Mouse (Mus musculus) thymus, adult 18-20 months (tissue): ENCODE measurements around the gene Spink2.
"Not testable (repeated sequence)": the region's sequence is repeated elsewhere in the genome, so short reads cannot be mapped to it uniquely, and the experiment has no call there.

Experiments used
- DNase-seq, 2 experiments: peaks; one replicate each; pipeline ENCODE4 v3.0.0; 2022; ENCODE audit warnings: mixed read lengths in 2 of 2

Spink2 gene

DNA sequence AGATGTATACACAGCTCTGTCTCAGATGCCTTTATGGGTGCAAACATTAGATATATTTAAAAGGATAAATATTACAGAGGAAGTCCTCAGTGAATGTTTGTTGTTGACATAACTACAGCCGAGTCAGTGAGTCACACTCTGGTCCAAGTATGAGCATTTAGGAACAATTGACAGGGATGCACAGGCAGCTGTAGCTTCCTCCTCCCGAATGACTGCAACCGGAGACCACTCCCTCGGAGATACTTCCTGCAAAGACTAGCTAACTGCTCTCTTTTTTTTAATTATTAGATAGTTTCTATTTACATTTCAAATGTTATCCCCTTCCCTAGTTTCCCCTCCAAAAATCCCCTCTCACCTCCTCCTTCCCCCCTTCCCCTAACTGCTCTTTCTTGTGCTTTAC lies 18.0 kb downstream of the Spink2 start:
- DNase-seq: no peak

DNA sequence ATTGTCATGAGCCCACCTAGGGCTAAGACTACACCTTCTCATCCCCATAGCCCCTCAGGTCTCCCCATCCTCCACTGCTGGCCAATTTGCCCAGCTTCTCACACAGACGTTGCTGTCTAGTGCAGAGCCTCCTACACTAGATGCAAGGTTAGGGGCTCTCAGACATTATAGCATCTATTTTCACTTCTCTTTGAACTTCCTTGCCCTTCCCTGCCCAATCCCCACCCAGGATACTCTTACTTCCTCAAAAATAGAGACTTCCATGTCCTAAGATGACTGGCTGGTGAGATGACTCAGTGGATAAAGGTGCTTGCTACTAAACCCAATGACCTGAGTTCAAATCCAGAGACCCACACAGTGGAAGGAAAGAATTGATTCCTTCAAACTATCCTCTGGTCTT lies 19.6 kb downstream of the Spink2 start:
- DNase-seq: no peak

- no peak for DNase-seq
Measured at GRCm38 (mm10) chr5:77191106-77191505, 20.2 kb downstream of the Spink2 start.

DNA sequence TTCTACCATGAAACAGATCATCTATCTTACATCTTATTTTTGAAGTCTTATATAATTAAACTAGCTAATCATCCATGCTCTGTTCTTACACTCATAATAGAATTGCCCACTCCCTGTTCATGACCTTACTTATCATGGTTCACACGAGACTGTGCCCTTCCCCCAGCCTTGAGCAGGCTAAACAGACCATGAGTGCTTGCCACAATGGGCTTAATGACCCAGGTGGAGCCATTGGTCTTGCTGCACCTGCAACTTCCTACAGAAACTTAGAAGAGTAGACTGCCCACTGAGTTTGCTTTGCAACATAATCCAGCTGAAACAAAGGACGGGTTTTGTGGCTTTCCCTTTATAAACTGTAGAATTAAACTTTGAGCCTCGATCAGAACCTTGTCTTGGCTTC lies 22.5 kb downstream of the Spink2 start:
- no peak for DNase-seq

DNA sequence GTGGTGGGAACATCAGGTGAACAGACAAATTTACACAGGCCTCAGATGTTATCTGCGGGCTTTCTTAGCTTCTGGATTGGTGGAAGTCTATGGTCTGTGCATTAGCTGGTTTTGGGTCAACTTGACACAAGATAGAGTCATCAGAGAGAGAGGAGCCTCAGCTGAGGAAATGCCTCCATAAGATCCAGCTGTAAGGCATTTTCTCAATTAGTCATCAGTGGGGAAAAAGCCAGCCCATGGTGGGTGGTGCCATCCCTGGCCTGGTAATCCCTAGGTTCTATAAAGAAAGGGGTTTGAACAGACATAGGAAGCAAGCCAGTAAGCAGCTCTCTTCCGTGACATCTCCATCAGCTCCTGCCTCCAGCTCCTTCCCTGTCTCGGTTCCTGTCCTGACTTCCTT lies 25.9 kb downstream of the Spink2 start:
- no peak for DNase-seq

DNA sequence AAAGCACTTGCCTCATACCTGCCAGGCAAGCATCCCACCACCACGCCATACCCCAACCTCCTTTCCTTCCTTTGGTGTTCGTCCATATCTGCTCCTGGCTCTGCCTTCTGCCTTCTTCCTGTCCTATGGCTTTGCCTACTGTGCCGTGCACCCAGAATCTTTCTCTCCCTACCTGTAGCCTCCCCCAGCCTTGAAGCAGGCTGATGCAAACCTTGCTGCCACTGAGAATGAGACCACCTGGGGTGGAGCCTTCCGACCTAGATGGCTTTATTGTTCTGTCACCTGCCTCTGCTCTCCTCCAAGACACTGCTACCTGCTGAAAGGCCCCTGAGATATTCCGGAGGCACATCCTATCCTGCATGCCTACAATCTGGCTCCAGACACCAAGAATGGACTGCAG lies 27.4 kb downstream of the Spink2 start:
- not testable (repeated sequence) for DNase-seq

DNA sequence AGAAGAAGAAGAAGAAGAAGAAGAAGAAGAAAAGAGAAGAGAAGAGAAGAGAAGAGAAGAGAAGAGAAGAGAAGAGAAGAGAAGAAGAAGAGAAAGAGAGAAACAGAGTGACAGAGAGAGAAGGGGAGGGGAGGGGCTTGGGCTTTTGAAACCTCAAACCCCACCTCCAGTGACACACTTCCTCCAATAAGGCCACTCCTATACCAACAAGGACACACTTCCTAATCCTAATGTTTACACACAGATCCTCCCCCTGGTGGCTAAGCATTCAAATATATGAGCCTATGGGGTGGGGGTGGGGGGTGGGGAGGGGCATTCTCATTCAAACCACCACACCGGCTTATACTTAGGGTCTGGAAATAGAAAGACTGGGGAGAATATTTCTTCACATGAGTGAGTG lies 27.9 kb downstream of the Spink2 start:
- no peak for DNase-seq

DNA sequence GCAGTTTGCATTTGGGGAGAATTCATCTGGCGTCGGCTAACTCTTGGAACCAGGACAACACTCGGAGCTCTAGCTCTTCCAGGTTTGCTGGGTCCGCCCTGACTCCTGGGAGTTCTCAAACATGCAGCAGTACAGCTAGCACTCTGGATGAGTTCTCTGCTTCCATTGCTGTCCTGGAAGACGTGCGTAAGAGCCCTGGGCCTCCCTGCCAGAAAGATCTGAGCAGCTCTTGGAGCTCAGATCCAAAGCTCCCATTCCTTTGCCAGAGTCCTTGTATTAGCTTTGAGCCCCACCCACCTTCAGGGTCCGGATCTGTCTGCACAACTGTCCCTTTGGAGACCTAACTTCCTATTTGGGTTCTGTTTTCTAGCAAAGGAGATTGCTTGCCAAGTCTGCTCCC lies 29.8 kb downstream of the Spink2 start:
- no peak for DNase-seq

DNA sequence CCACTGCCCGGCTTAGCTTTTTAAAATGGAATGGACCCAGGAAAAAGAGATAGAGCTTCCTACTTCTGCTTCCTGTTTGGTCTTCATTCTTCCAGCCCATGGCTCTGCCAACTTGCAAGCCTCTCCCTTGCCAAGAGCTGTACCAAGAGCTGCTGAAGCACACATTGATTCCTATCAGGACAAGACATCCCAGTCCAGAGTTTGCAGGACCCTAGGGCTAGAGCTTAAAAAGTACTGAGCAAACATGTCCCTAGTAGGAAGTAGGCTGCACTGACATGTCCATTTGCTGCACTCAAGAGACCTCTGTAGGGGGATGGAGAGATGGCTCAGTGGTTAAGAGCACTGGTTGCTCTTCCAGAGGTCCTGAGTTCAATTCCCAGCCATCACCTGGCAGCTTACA lies 32.3 kb downstream of the Spink2 start:
- no peak for DNase-seq

DNA sequence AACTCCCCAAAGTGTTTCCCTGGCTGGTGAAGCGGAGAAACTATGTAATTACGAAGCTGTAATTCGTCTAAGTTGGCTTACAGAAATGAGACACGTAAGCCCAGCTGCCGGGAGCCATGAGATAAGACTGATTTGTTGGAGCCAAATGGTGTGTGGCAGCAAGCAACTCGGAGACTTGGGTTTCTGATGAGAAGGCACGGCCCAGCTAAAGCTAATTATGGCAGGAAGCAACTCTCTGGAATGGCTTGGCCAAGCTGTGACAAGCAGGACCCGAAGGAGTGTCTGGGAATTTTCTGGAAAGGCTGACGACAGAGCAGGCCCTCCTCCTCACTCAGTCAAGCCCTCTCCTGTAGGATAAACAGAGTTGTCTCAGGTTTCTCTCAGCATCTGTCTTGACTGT lies 33.3 kb downstream of the Spink2 start:
- no peak for DNase-seq

DNA sequence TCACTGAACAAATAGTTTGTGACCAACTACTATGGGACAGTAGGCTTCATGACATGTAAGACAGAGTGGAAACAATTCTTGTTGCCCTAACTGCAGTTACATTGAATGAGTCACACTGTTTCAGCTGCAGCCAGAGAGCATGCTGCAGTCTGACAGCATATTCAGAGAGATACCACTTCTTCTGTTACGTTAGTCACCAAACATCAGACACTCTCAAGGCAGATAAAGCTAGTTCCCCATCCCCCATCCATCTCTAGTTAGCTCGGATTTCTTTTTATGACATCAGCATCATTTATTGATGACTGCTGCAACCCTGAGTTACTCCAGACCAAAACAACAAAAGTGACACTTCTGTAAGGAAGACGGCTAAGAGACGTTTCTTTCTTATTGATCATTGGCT lies 36.5 kb downstream of the Spink2 start:
- no peak for DNase-seq

GRCm38 (mm10) chr5:77170593-77170992 lies 40.7 kb downstream of the Spink2 start:
- DNase-seq: no peak

GRCm38 (mm10) chr5:77167306-77167945 lies 43.8 kb downstream of the Spink2 start:
- DNase-seq: no peak

DNA sequence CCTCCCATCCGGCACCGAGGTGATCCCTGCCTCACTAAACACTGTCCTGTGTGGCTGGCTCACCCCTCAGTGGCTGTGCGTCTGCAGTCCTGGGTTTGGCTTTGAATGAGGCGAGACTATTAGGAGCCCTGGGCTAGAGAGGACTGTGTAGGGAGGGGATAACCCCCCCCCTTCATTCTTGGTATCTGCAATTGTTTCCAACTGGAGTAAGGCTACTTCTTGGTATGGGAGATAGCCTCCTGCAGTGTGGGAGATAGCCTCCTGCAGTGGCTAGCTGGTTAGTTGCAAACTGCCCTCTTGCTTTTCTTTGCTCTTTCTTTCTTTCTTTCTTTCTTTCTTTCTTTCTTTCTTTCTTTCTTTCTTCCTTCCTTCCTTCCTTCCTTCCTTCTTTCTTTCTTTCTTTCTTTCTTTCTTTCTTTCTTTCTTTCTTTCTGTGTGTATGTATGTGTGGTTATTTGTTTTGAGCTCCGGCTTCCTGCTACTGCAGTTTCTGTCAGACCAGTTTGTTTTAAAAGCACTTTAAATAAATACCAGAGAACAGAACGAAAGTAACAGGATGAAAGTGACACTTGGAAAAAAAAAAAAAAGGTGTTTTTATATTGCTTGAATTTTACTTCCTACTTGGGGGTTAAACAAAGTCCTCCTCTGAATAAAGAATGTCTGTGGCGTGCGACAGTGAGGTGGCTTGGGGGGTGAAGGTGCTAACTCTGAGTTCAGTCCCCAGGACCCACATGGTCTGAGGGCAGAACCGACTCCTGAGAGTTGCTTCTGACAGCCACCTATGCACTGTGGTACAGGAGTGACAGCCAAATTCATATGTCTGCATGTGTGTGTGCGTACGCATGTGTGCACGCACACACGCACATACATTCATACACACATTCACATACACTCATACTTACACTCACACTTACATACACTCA lies 45.3 kb downstream of the Spink2 start:
- DNase-seq: no peak

DNA sequence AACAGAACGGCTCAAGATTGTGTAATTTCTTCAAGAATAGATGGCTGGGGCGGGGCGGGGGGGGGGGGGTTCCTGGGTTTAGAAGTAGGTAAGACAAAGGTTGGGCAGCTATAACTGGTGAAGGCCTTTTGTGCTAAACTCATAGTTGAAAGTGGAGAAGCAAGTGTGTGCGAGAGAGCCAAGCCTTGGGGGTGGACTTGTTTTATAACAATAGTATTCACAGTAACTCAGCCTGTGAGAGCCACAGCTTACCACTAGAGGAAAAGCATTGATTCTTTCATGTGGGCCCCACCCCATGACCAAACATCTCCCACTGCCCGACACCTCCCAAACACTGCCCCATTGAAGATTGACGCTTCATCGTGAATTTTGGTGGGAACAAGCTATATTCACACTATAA lies 47.7 kb downstream of the Spink2 start:
- DNase-seq: no peak

DNA sequence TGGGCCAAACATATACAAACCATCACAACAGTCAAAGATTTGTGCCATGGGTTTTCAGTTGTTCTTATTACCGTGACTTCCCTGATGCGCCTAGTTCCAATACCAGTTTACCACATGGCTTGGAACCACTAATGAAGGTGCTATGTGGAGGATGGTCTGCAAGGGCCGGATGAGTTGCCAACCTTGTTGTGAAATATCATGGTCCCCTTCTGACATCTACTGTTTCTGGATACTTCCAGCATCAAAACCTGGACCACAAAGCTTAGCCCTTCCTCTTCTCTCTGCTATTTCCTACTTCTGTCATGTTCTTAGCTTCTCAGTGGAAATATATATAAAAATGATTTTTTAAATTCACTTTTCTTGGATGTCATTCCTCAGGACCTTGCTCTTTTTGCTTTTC lies 48.7 kb downstream of the Spink2 start:
- no peak for DNase-seq

DNA sequence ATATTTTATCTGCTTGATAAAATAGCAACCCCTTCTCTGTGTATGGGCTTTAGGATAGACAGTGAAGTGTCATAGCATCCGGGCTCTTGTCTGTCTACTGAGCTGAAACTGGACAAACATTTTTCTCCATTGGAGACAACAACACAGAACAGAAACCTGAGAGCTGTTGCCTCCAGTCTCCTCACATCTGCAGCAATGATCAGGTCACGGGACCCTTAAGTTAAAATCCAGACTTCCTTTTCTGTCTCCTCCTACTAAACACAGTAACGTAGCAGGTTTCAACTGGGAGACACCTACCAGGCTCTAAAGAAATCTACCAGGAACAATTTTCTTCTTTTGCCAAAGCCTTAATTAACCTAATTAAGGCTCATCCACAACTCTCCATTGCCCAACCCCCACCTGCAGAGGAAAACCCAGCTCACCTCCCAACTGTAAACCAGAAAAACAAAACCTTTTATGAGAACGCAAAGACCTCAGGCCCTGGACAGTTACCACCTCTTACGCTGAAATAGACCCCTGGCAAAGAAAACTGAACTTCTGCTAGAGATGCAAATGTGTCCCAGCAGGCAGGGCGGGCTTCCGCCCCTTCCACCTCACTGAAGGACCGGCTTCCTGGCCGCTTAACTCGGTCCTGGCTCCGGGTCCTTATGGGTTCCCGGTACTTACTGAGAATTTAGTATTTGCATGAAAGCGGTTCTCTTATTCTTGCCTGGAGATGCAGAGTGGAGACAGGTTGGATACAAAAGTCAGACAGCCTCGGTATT lies 53.3 kb downstream of the Spink2 start:
- no peak for DNase-seq

DNA sequence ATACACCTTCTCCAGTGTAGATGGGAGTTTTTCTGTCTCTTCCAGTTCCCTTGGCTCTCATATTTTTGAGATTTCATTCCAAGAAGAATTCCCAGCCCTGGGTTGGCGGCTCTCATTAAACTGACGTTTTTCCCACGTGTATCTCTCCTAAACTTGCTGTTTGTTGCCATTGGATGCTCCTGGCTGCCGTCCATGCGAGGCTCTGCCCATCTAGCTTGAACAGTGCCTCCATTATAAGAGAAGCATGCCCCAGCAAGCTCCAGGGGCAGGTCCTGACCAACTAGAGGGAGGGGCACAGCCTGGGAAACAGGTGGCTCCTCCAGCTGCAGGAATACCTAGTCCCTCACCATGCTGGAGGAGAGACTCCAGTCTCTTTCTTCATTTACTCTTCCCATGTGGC lies 54.3 kb downstream of the Spink2 start:
- DNase-seq: no peak

- DNase-seq: no peak
Measured at GRCm38 (mm10) chr5:77155526-77155925, 55.7 kb downstream of the Spink2 start.
